Mouse (Mus musculus) neural tube, embryonic 10.5 days (tissue): ENCODE results near the gene Plxna4.

Experiments used
- DNase-seq: peaks from one replicate; pipeline ENCODE4 v3.0.0-alpha.2; 2017; ENCODE audit warnings: low spot score; ENCODE audit errors: extremely low spot score

Plxna4 gene

DNA sequence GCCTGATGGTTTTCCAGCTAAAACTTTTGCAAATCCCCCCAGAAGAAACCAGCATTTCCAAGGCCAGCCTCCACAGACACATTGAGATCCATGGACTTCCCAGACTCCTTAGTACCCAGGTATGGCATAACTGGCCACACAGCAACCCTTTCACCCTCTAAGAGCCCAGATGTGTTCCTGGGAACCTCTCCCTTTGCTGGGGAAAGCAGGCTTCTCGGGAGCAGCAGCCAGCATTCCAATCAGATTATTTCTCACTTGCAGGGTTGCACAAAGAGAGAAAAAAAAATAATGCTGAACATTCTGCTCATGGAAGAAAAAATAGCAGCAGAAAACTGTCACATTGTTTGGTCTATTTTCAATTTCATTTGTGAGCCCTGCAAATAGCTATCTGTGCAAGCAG, 178.4 kb downstream of the Plxna4 start:
- DNase-seq, result no peak

- peak; percentile 69 for DNase-seq
These were observed 180.3 kb downstream of the Plxna4 start for GRCm38 (mm10) chr6:32407574-32408185.

DNA sequence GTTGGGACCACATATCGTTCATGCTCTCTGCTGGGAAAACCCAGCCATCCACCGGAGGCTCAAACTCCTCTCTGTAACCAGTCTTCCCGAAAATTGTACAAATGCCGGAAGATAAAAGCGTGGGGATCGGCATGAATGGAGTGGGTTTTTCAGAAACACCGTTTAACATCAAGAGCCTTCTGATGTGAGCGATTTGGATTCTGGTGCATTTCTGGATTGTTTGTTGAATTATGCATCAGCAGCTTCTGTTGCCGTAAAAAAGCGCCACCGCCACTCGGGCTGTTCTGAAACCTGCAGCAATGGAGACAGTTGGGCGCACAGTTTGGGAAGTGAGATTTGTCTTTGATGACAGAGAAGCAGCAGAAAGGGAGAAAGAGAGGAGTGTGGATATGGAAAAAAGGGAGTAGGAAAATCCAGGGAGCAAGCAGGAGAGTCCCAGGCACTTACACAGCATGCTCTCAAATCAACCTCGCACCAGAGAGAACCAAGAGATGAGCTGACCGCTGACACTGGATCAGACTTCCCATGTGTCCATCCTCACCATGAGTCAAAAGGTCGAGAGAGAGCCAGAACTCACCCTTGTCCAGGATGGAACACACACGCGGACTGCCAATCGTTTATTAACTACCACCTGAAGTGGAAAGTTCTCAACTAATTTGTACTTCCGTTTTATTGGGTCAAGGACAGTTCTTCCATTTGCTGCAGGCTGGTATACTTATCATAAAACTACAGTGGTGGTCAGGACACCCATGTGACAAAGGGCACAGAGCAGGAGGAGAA, 181.5 kb downstream of the Plxna4 start:
- DNase-seq, result no peak

DNA sequence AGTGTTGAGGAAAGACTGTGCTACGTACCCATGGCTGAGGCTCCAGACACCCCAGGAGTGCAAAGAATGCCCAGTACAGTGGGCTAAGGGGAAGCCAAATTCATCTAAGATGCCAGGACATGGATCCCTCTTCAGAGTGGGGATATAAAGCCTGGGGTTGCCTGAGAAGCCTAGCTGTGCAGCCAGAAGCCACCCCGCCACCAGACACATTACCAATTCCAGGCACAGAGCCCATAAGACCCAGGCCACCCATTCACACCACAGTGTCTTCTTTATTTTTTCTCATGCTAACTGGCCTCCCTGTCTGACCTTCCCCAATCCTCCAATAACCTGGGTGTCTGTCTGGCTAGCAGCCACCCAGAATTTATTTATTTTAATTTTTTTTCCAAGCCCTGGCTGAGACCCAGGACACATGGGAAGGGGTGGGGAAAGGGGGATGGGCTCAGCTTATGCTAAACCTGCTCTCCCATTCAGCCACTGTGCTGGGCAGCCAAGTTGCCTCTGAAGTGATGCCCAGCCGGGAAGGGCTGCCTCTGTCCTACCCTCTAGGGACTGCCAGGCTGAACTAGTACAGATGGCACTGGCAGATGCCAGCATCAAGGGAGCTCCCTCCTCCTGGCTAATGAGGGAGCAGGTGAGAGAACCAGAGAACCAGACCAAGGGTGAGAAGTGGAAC, 185.3 kb downstream of the Plxna4 start:
- no peak for DNase-seq

DNA sequence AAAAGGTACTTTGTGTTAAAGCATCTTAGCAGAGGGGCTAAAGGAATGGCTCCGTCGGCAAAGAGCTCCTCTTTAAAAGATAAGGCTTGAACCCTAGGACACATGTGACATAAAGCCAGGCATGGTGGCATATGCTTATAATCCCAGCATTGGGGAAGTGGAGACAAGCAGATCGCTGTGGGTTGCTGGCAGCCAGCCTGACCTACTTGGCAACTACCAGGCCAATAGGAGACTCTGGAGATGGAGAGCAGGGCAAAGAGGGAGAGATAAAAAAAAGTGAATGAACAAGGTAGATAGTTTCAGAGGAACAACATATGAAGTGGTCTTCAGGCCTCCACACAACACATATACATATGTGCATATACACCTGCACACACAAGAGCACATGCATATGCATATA, 189.7 kb downstream of the Plxna4 start:
- no peak for DNase-seq

- DNase-seq, result no peak
These were observed 190.8 kb downstream of the Plxna4 start for GRCm38 (mm10) chr6:32397133-32397730.

DNA sequence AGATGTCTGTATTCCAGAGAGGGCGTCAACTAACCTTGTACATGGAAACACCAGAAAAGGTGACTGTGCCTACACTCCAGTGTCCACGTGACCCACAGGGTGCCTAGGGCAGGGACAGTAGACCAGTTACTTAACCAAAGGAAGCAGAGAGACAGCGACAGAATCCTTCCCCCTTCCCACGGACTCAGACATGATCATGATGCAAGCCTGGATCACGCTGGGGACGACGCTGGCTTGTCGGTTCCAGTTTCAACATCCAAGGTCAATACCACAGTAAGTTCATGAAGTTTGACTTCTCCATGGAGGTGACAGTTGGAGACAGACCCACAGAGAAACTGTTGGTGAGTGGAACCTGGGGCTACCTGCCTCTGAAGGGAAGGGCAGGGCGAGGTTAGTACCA, 192.6 kb downstream of the Plxna4 start:
- no peak for DNase-seq

- no peak for DNase-seq
These were observed 195.7 kb downstream of the Plxna4 start for GRCm38 (mm10) chr6:32392262-32392661.

GRCm38 (mm10) chr6:32388276-32388675, 199.7 kb downstream of the Plxna4 start:
- no peak for DNase-seq

DNA sequence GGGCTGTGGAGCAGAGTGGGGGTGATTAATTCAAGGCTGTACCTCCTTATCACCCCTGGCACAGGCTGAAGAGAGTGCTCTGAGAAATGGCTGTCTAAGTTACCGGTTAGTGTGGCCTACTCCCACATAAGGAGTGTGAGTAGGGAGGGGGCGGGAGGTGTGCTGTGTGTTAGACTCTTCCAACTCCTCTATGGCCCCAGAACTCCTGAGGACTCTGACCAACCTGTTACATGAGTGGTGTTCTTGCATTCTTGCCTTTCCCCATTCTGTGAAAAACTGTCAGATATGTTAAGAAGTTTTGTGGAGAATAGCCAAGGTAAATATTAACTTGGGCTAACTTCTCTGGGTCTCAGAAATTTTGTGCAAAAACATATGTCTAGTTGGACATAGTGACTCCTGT, 201.1 kb downstream of the Plxna4 start:
- no peak for DNase-seq

GRCm38 (mm10) chr6:32384937-32385336, 203.1 kb downstream of the Plxna4 start:
- DNase-seq, result no peak

GRCm38 (mm10) chr6:32384423-32384822, 203.6 kb downstream of the Plxna4 start:
- DNase-seq, result no peak

DNA sequence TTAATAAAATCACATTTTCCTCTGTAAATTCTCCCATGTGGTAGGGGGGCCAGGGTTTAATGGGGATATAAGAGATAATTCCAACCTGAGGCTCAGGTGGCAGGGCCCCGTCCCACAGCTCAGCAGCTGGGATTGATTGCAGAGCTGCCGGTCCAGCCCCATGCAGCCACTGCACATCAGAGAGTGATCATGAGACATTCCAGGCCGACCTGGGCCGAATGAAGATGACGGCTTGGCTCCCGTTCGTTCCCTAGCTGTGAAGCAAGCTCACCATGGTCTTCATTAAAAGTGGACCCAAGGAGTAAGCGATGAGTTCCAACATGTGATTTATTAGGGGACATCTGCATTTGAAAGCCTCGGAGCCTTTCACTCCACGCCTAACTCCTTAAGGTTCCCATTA, 206.5 kb downstream of the Plxna4 start:
- DNase-seq, result no peak

GRCm38 (mm10) chr6:32377181-32377580, 210.8 kb downstream of the Plxna4 start:
- DNase-seq, result no peak

DNA sequence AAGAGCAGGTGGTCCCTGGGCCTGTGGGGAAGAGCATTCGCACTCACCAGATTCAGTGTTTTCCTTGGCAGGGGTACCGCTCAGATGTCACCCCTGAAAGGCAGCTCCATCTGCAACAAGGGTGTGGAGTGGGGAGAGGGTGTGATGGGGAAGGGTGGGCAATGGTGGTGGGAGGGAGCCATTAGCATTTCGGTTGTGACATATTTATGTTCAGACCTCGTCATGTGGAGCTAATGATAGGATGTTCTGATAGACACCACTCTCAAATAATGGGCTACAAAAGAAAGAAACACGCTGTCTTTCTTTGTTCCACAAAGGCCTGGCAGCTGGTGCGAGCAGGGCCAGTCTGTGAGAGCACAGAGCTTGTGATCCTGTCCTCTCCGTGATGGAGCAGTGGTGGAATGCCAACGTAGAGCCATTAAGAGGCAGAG, 214.0 kb downstream of the Plxna4 start:
- no peak for DNase-seq

DNA sequence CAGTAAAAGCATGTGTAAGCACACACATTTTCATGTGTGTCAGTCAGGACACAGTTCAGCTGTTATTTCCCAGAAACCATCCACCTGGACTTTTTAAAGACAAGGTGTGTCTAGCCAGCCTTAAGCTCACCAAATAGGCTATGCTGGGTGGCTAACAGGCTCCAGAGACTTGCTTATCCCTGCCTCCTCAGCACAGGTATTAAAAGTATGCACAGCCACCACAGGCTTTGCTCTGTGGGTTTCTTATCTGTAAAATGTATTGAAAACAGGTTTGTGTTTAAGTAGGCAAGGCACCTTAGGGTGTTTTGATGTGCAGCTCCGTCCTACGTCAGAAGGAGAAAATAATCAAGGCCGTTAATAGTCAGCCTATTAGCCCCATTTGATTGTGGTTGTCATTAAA, 218.9 kb downstream of the Plxna4 start:
- no peak for DNase-seq

- no peak for DNase-seq
These were observed 219.6 kb downstream of the Plxna4 start for GRCm38 (mm10) chr6:32368408-32368807.

GRCm38 (mm10) chr6:32364933-32365332, 223.1 kb downstream of the Plxna4 start:
- no peak for DNase-seq

- DNase-seq, result no peak
These were observed 224.4 kb downstream of the Plxna4 start for GRCm38 (mm10) chr6:32363489-32364068.

DNA sequence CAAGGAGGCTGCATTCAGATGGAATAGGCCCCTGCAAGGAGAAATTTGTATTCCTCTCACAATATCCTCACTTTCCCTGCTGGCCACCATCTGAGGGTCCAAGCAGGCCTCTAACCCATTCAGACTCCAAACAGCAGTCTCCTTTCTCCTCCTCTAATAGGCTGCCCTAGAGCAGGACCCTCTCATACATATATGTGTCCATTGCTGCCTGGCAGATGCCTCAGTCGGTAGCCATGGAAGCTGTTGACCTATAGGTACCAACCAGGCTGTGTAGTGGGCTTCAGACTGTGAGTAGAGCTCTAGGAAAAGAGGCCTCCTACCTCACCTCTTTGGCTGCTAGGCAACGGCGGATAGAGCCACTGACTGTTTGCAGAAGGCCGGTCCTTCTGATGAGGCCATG, 225.6 kb downstream of the Plxna4 start:
- DNase-seq, result no peak

DNA sequence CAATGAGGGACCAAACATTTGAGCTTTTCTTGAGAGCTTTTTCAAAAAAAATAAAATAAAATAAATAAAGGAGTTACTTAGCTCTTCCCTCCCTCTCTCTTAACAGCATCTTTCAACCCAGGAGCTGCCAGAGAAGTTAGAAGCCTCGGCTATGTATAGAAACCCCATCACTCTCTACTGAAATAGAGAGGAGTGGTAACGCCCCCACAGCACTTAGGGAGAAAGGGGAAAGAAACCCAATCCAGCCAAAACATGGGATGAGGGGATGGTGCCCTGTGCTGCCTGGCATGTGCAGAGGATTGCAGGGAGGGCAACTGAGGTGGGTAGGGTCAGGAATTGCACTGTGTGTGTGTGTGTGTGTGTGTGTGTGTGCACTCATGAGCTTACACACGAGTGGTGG, 228.3 kb downstream of the Plxna4 start:
- no peak for DNase-seq

DNA sequence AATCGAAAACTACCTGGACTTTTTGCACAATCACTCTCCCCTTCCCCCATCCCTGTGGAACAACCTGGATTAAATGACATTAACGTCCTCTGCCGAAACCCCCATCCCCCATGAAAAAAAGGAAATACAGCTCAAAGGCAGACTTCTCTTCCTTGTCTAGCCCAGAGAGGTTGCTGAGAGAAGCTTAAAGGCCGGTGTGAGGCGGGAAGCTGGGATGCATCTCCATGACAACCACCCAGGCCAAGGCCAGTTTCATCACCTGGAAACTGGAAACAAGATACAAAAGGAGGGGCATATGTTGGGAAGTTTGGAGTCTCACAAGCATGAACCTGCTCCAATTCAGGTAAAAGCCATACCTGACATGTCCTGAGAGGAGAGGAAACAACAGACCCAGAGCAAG, 230.5 kb downstream of the Plxna4 start:
- DNase-seq, result no peak
